Mouse (Mus musculus) kidney, embryonic 15.5 days (tissue): Measurements from ENCODE around the gene Cpox. TPM values are rescaled to one million over a fixed set of nuclear protein-coding genes. Genes with fewer than 3 reads are reported as not detected.

Experiments used
- ATAC-seq: fragments of 200-750 bp; cut with Nextera tagmentation; replicated peaks from 2 replicates; pipeline ENCODE4 v1.8.0; 2017; ENCODE audit warnings: moderate TSS enrichment; ENCODE audit not compliant: low FRiP score
- H3K27ac ChIP-seq: fragments of 300-500 bp; sonication (generic); 2 replicates; pipeline ENCODE4 v1.5.1; 2015; ENCODE audit warnings: mild to moderate bottlenecking, inconsistent platforms
- H3K27me3 ChIP-seq: fragments of 300-500 bp; sonication (generic); 2 replicates; pipeline ENCODE4 v1.6.1; 2015; ENCODE audit warnings: inconsistent platforms
- H3K36me3 ChIP-seq: fragments of 300-500 bp; sonication (generic); 2 replicates; pipeline ENCODE4 v1.6.1; 2015; ENCODE audit warnings: inconsistent platforms
- H3K4me1 ChIP-seq: fragments of 300-500 bp; sonication (generic); 2 replicates; pipeline ENCODE4 v1.6.1; 2015; ENCODE audit warnings: inconsistent platforms
- H3K4me2 ChIP-seq: fragments of 300-500 bp; sonication (generic); 2 replicates; pipeline ENCODE4 v1.6.1; 2015; ENCODE audit warnings: moderate library complexity, mild to moderate bottlenecking, inconsistent platforms
- H3K4me3 ChIP-seq: fragments of 300-500 bp; sonication (generic); replicated peaks from 2 replicates; pipeline ENCODE4 v1.5.1; 2015; ENCODE audit warnings: mild to moderate bottlenecking, inconsistent platforms
- H3K9ac ChIP-seq: fragments of 300-500 bp; sonication (generic); 2 replicates; pipeline ENCODE4 v1.6.1; 2015; ENCODE audit warnings: mild to moderate bottlenecking, inconsistent platforms
- H3K9me3 ChIP-seq: fragments of 300-500 bp; sonication (generic); replicated peaks from 2 replicates; pipeline ENCODE4 v1.6.1; 2016; ENCODE audit warnings: inconsistent platforms
- WGBS: fragments of 180-500 bp; shearing (Covaris S2); methylation state at CpG from one replicate; pipeline ENCODE4 v1.1.7; 2015; ENCODE audit warnings: mixed read lengths; 5-methylcytosine and 5-hydroxymethylcytosine counted together
- polyA plus RNA-seq: library from polyadenylated mRNA; unstranded; fragments of >200 nt; fragmentation: Nextera tagmentation; extraction: Ambion mirVana; gene quantifications from 2 replicates; pipeline ENCODE4 v1.2.1, GENCODE M21; 2015

The Cpox gene
- 38.0 and 39.1 TPM in 2 replicates for polyA plus RNA-seq

DNA sequence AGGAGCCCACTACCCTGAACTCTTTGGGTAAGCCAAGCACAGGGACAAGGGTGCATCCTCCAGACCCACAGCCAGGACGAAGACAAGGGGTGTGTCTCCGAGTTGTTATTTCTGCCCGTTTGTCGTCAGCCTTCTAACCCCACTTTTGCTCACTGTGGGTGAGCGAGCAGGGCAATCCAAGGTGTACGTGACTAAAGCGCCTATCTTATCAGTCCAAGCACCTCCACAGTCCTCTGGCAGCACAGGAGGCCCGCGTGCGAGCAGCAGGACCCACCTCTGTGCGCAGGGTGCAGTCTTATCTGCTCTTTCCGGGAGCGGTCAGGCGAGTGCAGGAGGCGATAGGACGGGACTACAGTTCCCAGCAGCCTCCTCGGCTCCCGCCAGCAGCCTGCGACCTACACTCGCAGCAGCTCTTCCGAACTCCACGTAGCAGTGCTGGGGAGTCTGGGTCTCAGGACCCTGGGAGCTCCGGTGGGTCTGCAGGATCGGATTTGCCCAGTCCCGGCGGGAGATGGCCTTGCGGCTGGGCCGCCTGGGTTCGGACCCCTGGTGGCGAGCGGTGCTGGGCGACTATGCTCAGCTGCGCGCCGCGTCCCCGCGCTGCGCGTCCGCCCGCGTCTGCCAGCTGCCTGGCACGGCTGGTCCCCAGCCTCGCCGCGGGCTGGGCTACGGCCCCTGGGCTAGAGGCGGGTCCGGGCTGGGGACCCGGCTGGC, at the start of gene Cpox:
Cpox (plus strand) TSS at position 376 of the 714 bp plus-strand sequence.
- WGBS = under 1% methylated on average over 50 of the region's 51 CpGs

DNA sequence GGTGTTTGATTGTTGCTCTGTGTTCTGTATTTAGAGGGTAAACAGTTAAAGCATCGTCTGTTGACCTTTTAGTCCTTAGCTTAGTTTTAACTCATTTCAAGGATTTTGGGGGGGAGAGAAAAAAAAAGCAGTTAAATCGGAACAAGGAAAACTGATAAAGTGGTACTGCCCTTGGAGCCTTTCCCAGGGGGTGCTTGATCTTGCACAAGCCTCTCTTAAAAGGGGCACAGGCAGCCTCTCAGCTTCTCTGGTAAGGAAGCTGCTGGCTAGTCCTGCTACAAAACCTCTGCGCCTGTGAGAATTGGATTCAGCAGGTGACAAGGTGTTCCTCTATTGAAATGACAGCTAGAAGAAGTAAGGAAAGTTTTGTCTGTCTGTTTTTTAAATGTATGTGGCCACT, 47.7 kb upstream of the Cpox start:
- WGBS = 83% methylated on average over 3 of the region's 3 CpGs
- H3K36me3 ChIP-seq = no peaks in the 10 kb centered on the region

More for the DNA sequence above, at the start of gene Cpox:
- Histone ChIP-seq H3K4me2 (peak within 1 kb of the TSS; percentile 84), H3K4me1 (peaks cover 15% of the 10 kb centered on the region; the same call in 1 of the 2 replicates), H3K9ac (peak within 1 kb of the TSS; percentile 87), H3K27me3 (no peaks in the 10 kb centered on the region), H3K9me3 (no peaks in the 10 kb centered on the region), H3K27ac (peak within 1 kb of the TSS; percentile 94), H3K4me3 (peak within 1 kb of the TSS; percentile 96), H3K36me3 (peaks cover 22% of the 10 kb centered on the region)
- ATAC-seq = peak; percentile 98

DNA sequence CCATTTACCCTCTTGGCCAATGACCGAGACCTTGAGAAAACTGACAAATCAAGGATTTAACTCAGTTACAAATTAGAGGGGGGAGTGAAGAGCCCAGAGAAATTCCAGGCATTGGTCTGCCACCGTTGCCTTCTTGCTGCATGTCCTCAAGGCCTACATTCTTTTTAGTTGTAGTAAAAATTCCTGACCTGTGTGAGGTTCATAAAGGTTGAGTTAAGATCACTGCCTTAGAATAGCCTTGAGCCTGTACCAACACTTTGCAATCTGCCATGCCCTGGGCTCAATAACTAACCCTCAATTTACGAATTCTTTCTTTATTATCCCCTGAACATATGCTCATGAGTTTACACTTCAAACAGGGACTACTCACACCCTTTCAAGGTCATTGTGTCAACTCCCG, 47.0 kb upstream of the Cpox start:
- H3K4me1 ChIP-seq = no peaks in the 10 kb centered on the region
- ATAC-seq = no peak
- H3K36me3 ChIP-seq = no peaks in the 10 kb centered on the region
- no peaks in the 10 kb centered on the region for H3K27me3 ChIP-seq
- H3K4me2 ChIP-seq = no peak overlapping the region
- no peak overlapping the region for H3K27ac ChIP-seq
- H3K9me3 ChIP-seq = no peaks in the 10 kb centered on the region
- no peak overlapping the region for H3K4me3 ChIP-seq
- no peak overlapping the region for H3K9ac ChIP-seq
- WGBS = 65% methylated on average over 4 of the region's 4 CpGs

More for the DNA sequence above, 47.7 kb upstream of the Cpox start:
- H3K27ac ChIP-seq = peak overlapping the region; percentile 52
- H3K9me3 ChIP-seq = no peaks in the 10 kb centered on the region
- H3K9ac ChIP-seq = no peak overlapping the region
- H3K4me1 ChIP-seq = no peaks in the 10 kb centered on the region
- no peaks in the 10 kb centered on the region for H3K27me3 ChIP-seq
- ATAC-seq = no peak
- no peak overlapping the region for H3K4me2 ChIP-seq
- H3K4me3 ChIP-seq = no peak overlapping the region

DNA sequence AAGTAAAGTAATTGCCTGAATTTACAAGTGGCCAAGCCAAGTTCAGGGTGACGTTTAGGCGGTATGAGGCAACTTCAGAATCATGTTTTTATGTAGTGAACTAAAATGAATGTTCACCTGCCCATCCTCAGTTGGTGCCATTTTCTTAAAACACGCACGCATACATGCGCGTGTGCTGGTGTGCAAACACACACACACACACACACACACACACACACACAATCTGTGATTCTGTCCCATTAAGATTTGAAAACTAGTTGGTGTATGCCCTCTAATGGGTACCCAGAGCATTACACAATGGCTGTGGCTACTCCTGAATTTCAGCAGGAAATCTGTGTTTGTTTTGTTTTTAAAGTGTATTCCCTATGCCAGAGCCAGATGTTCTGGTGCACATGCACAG, 46.1 kb upstream of the Cpox start:
- Histone ChIP-seq H3K9ac (no peak overlapping the region), H3K9me3 (no peaks in the 10 kb centered on the region), H3K27ac (no peak overlapping the region), H3K4me2 (no peak overlapping the region), H3K27me3 (no peaks in the 10 kb centered on the region), H3K36me3 (no peaks in the 10 kb centered on the region), H3K4me3 (no peak overlapping the region), H3K4me1 (no peaks in the 10 kb centered on the region)
- WGBS = 85% methylated on average over 6 of the region's 6 CpGs
- ATAC-seq = no peak; the same call in 1 of the 2 replicates

DNA sequence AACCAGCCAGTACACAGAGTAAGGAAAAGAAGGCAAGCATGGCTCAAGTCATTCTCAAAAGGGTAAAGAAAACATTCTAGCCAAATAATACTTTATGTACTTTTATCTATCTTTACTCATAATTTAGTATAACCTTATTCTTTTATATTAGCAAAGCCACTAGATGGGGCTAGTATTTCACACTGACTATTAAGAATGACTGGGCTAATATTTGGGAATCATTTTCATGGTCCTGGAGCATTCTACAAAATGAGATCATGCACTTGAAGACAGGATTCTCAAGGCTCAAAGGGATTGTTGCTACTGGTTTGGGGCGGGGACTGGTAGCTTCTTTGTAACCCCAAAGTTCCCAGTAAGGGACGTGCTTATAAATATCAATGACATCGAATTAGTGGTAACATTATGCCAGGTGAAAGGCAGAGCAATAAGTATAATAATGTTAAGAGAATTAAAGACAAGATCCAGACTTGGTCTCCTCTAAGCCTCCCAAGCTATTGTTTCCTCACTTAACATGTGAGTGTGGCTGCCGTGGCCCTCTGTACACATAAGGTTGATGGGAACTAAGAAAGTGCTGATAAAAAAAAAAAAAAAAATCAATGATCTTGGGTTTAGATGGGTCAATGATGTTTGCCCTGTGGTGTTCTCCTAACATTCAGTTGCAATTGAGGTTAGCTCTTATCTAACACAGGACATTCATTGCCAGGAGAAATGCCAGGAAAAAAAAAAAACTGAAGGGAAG, 42.3 kb upstream of the Cpox start:
- Histone ChIP-seq H3K9me3 (no peaks in the 10 kb centered on the region), H3K27me3 (no peaks in the 10 kb centered on the region), H3K4me1 (no peaks in the 10 kb centered on the region), H3K9ac (no peak overlapping the region), H3K4me3 (no peak overlapping the region), H3K27ac (no peak overlapping the region), H3K36me3 (no peaks in the 10 kb centered on the region), H3K4me2 (no peak overlapping the region)
- 93% methylated on average over 4 of the region's 4 CpGs for WGBS
- no peak for ATAC-seq

DNA sequence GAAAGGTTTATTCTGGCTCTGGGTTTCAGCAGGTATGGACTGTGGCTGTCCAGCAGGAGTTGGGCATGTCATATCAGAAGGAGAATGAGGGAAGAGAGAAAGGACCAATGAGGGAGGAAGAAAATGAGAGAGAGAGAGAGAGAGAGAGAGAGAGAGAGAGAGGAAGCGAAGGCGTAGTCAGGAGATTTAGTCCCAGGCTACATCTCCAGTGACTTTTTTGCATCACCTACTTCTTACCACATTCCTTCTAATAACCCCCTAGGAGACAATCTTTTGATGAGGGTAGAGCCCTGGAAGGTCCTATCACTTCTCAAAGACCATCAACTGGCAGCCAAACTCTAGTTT, 41.8 kb upstream of the Cpox start:
- Histone ChIP-seq H3K4me2 (no peak overlapping the region), H3K9me3 (no peaks in the 10 kb centered on the region), H3K4me3 (no peak overlapping the region), H3K27me3 (no peaks in the 10 kb centered on the region), H3K9ac (no peak overlapping the region), H3K36me3 (no peaks in the 10 kb centered on the region), H3K27ac (no peak overlapping the region), H3K4me1 (no peaks in the 10 kb centered on the region)
- WGBS = 100% methylated on average over 2 of the region's 2 CpGs
- ATAC-seq = no peak

DNA sequence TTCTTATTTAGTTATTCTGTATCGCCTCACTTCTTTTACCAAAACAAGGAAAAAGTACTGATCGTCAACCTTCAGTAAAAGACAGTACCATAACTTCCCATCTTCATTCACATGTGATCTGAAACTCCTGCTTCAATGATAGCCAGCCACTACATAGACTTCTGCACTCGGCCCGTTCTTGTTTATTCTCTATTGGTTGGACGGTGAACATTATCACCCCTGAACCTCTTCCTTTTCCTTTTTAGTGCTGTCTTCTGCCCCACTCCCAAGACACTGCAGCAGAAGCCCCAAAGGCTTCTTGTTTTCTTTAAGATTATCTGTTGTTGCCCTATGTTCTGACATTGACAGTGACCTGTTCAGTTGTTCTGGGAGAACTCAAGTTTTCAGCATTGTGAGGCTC, 41.1 kb upstream of the Cpox start:
- H3K9me3 ChIP-seq = no peaks in the 10 kb centered on the region
- no peaks in the 10 kb centered on the region for H3K4me1 ChIP-seq
- no peak overlapping the region for H3K4me3 ChIP-seq
- H3K9ac ChIP-seq = no peak overlapping the region
- H3K4me2 ChIP-seq = no peak overlapping the region
- ATAC-seq = no peak
- no peak overlapping the region for H3K27ac ChIP-seq
- H3K27me3 ChIP-seq = no peaks in the 10 kb centered on the region
- no peaks in the 10 kb centered on the region for H3K36me3 ChIP-seq
- WGBS = 94% methylated on average over 5 of the region's 5 CpGs

DNA sequence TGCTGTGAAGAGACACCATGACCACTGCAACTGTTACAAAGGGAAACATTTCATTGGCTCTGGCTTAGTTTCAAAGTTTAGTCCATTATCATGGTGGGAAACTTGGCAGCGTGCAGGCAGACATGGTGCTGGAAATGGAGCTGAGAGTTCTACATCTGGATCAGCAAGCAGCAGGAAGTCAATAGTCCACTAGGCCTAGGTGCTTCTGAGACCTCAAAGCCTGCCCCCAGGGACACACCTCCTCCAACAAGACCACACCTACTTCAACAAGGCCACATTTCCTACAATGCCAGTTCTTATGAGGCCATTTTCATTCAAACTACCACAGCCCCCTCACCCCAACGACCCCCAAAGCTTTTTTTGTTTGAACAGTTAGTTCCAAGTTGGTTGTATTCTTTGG, 40.4 kb upstream of the Cpox start:
- Histone ChIP-seq H3K4me3 (no peak overlapping the region), H3K4me1 (no peaks in the 10 kb centered on the region), H3K4me2 (no peak overlapping the region), H3K27ac (no peak overlapping the region), H3K27me3 (no peaks in the 10 kb centered on the region), H3K9ac (no peak overlapping the region), H3K36me3 (no peaks in the 10 kb centered on the region), H3K9me3 (no peaks in the 10 kb centered on the region)
- WGBS = 69% methylated on average over 2 of the region's 2 CpGs
- ATAC-seq = no peak

DNA sequence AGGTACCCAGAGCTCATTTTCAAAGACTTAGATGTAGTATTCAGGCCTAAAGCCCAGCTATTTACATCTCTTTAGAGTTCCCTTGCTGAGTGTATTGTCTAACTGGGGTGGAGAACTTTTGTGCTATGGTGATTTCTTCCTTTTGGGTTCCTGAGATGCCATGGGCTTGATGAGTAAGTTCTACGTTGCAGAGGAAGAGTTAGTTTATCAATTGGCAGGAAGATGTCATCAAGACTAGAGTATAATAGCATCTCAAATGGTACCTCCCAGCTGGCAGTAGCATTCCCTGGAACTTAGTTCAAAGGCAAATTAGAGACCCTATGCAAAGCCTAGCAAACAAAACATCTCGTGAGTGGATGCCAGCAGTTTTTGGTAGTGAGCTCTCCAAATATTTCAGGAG, 34.2 kb upstream of the Cpox start:
- H3K27ac ChIP-seq = no peak overlapping the region
- H3K4me2 ChIP-seq = no peak overlapping the region
- ATAC-seq = no peak
- 59% methylated on average over 2 of the region's 2 CpGs for WGBS
- H3K9ac ChIP-seq = no peak overlapping the region
- H3K9me3 ChIP-seq = no peaks in the 10 kb centered on the region
- H3K27me3 ChIP-seq = no peaks in the 10 kb centered on the region
- no peaks in the 10 kb centered on the region for H3K36me3 ChIP-seq
- H3K4me3 ChIP-seq = no peak overlapping the region
- 0 out of 2 replicates have a peak, but pooled peaks cover 3% of the 10 kb centered on the region for H3K4me1 ChIP-seq

DNA sequence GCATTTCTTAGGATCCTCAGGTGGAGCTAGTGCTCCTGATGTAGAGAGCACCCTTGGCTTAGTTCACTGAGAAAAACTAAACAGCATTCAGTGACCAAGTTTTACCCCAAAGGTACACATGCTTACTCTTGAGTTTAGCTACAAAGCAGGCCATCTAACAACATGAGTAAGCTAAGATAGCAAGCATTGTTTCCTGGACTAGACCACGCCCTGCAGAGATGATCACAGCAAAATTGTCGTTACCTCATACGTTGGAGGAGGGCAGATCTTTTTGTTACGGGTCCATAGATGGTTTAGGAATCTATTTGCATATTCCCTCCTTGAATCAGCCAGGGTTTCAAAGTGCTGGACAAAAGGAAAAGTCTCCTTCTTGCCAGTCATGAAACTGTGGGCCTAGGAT, 32.6 kb upstream of the Cpox start:
- Histone ChIP-seq H3K4me2 (no peak overlapping the region), H3K9ac (no peak overlapping the region), H3K36me3 (no peaks in the 10 kb centered on the region), H3K4me1 (0 out of 2 replicates have a peak, but pooled peaks cover 3% of the 10 kb centered on the region), H3K4me3 (no peak overlapping the region), H3K27ac (no peak overlapping the region), H3K27me3 (no peaks in the 10 kb centered on the region), H3K9me3 (no peaks in the 10 kb centered on the region)
- WGBS = 82% methylated on average over 4 of the region's 4 CpGs
- ATAC-seq = no peak

DNA sequence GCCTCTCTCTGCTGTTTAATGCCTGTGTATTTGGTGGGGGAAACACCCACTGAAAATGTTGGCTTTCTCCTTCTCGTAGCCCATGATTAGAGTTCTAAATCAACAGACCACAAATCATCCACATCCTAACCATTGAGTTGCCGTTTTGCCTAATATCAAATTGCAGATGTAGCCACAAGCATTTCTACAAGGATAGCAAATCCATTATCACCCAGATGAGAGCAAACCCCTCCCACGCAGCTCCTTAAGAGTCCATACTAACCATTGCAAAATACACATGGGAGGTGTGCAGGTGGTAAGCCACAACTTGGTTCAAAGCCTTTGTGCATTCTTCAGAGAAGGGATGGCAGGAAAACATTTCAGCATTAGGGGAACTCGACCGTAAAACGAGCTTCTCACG, 32.1 kb upstream of the Cpox start:
- no peak for ATAC-seq
- Histone ChIP-seq H3K4me3 (no peak overlapping the region), H3K9ac (no peak overlapping the region), H3K27me3 (no peaks in the 10 kb centered on the region), H3K4me1 (0 out of 2 replicates have a peak, but pooled peaks cover 3% of the 10 kb centered on the region), H3K36me3 (no peaks in the 10 kb centered on the region), H3K4me2 (no peak overlapping the region), H3K27ac (no peak overlapping the region), H3K9me3 (no peaks in the 10 kb centered on the region)
- 42% methylated on average over 7 of the region's 7 CpGs for WGBS

DNA sequence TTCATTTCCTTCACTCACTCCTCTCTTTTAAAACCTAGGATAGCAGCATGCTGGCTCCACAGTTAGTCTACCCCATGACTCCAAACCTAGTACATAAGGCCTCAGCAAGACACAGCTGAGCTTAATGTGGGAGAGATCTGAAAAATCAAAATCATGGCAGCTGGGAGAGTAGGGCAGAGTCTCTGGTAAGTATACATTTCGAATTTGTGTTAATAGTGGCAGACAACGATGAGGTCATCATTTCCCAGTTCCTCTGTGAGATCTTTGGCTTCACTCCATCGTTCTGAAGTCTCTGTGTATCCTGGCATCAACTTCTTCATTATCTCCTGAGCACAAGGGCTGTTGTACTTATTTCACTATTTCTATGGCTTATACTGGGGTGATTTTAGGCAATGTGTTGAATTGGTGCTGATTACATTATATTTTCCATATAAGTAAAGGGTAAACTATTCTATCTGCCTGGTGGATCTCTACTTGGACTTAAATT, 31.4 kb upstream of the Cpox start, which contains the start of gene E330017A01Rik:
E330017A01Rik (minus strand) TSS at position 51 of the 487 bp plus-strand sequence.
- no peaks in the 10 kb centered on the region for H3K27me3 ChIP-seq
- H3K27ac ChIP-seq = no peak within 1 kb of the TSS
- H3K36me3 ChIP-seq = no peaks in the 10 kb centered on the region
- 0 out of 2 replicates have a peak, but pooled peaks cover 3% of the 10 kb centered on the region for H3K4me1 ChIP-seq
- H3K9ac ChIP-seq = no peak within 1 kb of the TSS
- no peak within 1 kb of the TSS for H3K4me2 ChIP-seq
- H3K9me3 ChIP-seq = no peaks in the 10 kb centered on the region
- H3K4me3 ChIP-seq = no peak within 1 kb of the TSS
- no peak for ATAC-seq
- 83% methylated on average over 3 of the region's 3 CpGs for WGBS
